Mouse (Mus musculus): ENCODE data around the gene Ppp1r27.
"Not testable (repeated sequence)": the region's sequence is repeated elsewhere in the genome, so short reads cannot be mapped to it uniquely, and the experiment has no call there.

Gene Ppp1r27

DNA sequence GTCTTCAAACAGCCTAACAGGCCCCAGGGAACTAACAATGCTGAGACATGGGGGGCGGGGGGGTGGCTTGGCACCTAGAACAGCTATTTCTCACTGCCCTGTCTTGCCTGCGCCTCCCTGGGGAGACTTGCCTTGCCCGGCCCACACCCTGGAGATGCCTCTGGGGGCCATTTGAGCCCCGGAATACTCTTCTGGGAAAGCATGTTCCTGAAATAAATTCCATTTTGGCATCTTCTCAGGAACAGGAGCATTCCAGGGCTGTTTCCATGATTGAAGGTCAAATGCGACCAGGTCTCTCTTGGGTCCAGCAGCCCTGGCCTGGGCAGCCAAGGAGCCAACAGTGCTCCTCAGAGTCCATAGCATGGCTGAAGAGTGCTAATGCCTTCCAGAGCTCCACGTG is 8.6 kb downstream of the Ppp1r27 start:
- no peak for DNase-seq

GRCm38 (mm10) chr11:120541907-120542306 is 9.0 kb downstream of the Ppp1r27 start:
- DNase-seq: peak; percentile 41

DNA sequence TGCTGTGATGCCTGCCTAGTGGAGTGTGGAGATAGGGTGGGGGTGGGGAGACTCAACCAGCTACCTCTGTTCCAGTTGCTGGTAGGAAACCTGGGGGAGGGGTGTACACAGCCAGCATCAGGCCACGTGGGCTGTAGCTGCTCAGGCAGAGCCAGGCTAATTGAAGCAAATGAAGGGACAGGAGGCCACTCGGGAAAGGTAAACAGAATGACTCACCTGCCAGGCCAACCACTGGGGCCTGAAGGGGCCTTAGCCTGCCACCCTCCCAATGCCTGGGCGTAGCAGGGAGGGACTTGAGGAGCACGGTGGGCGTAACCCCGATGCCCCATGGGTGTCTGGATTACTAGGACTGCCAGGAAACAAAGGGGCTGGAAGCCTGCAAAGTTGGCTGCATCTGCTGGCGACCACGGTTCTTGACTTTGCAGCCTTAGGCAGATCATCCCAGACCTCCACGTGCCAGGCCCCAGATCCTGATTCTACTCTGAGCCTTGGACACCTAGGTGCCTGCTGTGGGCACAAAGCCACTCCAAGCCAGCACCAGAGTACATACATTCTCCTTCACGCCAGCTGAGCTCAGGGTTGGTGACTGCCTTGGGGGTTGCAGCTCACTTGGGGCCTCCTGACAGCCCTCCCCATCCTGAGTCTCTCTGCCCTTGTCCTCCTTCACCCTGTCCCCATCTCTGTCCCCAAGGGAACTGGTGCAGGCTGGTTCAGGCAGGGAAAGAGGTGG is 11.5 kb downstream of the Ppp1r27 start:
- DNase-seq: peak; percentile 65

DNA sequence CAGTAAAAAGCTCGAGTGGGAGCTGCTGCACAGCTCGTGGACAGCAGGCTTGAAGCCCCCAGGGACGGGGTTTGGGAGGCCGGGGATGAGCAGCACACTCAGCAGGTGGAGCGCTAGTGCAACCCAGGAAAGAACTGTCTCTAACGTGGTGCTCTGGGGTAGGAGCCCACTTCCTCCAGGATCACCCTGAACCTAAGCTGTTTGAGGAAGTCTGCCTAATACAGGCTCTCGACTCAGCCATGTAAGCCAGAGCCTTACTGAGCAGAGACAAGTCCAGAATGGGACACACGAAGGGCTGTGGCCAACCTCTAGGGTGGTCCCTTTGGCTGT is 12.0 kb downstream of the Ppp1r27 start:
- no peak for DNase-seq

- peak; percentile 57 for DNase-seq
These were observed 12.4 kb downstream of the Ppp1r27 start for GRCm38 (mm10) chr11:120538485-120538884.

DNA sequence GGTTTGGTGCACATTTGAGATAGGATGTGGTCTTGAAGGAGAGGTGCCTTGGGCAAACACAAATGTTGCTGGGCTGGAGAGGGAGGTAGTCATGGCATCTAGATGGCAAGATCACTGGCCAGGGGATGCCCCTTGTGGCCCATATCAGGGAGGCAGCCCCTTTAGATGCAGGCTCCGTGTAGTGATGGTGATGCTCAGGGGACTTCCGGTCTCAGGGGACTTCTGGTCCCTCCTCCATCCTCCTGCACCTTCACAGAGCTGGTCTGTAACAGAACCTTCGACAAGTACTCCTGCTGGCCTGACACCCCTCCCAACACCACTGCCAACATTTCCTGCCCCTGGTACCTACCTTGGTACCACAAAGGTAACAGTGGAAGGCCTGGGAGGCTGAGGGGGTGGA is 15.1 kb downstream of the Ppp1r27 start:
- DNase-seq: no peak

GRCm38 (mm10) chr11:120535145-120535544 is 15.8 kb downstream of the Ppp1r27 start:
- DNase-seq: no peak

- DNase-seq: no peak
These were observed 16.8 kb downstream of the Ppp1r27 start for GRCm38 (mm10) chr11:120534093-120534492.

GRCm38 (mm10) chr11:120531646-120532045 is 19.3 kb downstream of the Ppp1r27 start:
- no peak for DNase-seq

DNA sequence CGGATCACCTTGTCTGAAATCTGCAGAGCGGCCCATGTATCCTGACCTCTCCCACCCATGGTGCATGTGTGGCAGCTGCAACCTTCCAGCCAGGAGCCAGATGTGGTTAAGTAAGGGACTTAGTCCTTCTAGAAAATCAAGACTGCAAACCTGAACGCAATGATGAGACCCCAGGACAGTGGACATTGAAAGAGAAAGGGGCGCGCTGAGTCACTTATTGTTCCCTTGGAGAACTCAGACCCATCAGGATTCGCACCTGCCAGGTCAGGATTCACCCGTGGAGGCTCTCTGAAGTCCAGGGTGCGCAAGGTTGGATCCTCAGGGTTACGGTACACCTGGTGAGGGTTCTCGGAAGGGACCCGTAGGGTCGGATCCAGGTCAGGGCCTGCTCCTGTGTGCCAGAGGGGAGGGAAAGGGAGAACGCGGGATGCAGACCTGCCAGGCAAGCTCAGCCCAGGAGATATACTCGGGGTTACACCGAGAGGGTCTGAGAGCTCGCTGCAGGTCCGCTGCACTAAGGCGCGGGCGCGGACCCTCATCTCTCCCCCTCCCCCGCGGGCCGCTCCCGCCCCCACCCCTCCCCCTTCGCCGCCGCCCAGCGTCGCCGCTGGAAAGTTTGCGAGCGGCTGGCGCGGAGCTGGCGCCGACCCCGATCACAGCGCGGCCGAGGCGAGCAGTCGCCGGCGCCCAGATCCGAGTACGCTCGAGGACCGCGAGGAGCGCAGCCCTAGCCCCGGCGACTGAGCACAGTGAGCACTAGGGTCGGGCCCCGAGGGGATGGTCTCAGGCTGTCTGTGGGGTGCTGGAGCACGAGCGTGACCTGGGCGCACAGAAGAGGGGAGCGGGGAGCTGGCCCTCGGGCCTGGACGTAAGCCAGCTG is 20.6 kb downstream of the Ppp1r27 start, which contains the start of gene Gcgr:
Gene Gcgr, plus strand, starts transcription at position 615 of the 880 bp plus-strand sequence.
- no peak for DNase-seq

GRCm38 (mm10) chr11:120528903-120529302 is 22.0 kb downstream of the Ppp1r27 start:
- DNase-seq: no peak

DNA sequence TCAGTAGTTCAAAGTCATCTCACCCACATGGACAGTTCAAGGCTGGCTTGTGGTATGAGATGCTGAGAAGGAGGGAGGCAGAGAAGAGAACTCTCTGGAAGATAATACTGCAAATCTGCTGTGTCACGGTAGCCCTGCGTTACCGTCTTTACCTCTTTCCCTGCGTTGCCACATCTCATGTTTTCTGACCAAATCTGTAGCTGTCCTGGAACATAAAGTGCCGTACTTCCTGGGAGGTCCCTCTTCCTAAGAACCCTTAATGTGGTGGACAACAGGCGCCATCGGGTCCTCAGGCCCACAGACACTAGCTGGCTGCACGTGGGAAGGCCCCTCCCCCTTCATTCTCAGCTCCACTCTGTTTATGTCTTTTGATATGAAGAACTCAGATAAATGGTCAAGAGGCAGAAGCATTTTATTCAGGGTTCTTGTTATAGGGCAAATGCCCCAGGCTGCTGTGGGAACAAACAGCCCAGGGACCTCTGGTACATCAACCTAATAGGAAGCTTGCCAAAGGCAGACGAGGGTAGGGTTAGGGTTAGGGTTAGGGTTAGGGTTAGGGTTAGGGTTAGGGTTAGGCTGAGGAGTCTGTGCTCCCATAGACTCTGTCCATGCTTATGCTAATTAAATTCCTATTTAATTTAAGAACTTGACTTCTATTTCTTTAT is 23.1 kb downstream of the Ppp1r27 start:
- no peak for DNase-seq

- DNase-seq: no peak
These were observed 25.0 kb downstream of the Ppp1r27 start for GRCm38 (mm10) chr11:120525959-120526358.

GRCm38 (mm10) chr11:120522581-120522980 is 28.4 kb downstream of the Ppp1r27 start:
- no peak for DNase-seq

- no peak for DNase-seq
These were observed 29.9 kb downstream of the Ppp1r27 start for GRCm38 (mm10) chr11:120520967-120521540.

- no peak for DNase-seq
These were observed 30.4 kb downstream of the Ppp1r27 start for GRCm38 (mm10) chr11:120520498-120520897.

- DNase-seq: peak; percentile 83
These were observed 31.2 kb downstream of the Ppp1r27 start for GRCm38 (mm10) chr11:120519738-120520137.

- peak; percentile 43 for DNase-seq
These were observed 32.4 kb downstream of the Ppp1r27 start for GRCm38 (mm10) chr11:120518558-120518957.

- DNase-seq: peak; percentile 70
These were observed 32.9 kb downstream of the Ppp1r27 start for GRCm38 (mm10) chr11:120518027-120518426.

DNA sequence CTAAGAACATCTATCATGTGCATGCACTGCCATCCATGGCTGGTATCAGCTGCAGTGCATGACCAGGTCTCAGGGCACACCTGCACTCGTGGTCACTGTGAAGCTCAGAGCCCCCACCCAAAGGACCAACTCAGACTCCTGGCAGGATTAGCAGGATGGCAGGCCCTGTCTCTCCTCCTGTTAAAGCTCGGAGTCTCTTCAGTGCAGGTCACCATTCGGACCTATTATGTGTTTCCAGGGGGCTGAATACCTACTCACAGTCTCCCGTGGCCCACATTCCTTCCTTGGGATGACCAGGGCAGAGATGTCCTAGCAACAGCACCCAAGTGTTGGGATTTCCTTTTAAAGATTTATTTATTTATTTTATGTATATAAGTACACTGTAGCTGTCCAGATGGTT is 33.8 kb downstream of the Ppp1r27 start:
- no peak for DNase-seq

DNA sequence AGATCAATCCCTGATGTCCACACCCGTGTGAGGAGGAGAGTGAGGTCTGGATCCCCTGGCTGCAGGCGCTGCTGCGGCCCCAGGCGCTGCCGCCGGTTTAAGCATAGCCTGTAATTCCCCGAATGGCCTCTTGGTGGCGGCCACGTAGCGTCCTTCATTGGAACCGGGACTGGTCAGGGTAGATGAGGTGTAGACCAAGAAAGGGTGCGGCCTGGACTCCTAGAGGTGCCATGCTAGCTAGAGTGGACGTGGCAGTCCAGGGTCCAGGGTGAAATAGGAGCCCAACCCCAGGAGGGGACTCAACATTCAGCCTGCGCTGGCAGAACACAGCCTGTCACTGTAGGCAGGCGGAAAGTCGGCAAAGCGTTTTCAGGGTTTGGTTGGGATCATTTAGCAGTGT is 35.3 kb downstream of the Ppp1r27 start:
- peak; percentile 93 for DNase-seq

DNA sequence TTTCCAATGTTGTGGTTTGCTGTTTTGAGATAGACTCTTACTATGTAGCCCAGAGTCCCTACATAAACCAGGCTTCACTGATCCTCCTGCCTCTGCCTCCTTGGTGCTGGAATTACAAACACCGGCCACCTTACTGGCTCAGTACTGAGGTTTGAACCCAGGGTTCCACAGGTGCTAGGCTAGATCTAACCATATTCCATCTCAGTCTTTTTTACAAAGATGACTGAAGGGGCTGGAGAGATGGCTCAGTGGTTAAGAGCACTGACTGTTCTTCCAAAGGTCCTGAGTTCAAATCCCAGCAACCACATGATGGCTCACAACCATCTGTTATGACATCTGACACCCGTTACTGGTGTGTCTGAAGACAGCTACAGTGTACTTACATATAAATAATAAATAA is 36.7 kb downstream of the Ppp1r27 start:
- DNase-seq: not testable (repeated sequence)

DNA sequence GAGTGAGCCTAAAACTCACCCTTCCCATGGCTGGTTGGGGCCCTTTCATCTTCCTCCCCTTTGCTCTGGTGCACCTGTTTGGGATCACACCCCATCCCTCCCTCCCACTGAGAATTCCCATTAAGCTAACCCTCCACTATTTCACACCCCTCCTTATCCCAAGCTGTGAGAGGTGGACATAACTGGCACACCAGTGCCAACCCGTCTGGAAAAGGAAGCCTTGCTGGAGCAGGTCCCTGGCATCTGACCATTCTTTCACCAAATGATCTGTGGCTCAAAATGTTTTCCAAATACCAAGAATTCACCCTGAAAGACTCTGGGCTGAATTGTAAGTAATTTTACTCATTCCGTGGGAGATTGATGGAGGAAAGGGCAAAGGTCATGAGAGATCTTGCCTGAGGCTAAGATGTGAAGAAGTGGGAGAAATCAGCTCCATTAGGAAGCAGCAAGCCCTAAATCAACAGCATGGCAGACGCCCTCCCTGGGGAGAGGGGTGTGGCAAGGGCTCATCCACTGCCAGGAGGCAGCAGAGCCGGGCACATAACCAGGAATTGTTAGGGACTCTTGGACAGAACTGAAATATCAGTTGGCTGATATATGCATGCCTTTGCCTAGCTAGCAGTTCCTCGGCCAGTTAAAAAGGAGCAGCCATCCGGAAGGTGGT is 38.0 kb downstream of the Ppp1r27 start:
- no peak for DNase-seq

All from lung, postnatal 10 days (tissue).